Mouse (Mus musculus) frontal cortex, adult 2 months (tissue): ENCODE data around the gene Ern1. TPM values are rescaled to one million over a fixed set of nuclear protein-coding genes. Genes with fewer than 3 reads are reported as not detected.

Source experiments
- DNase-seq, 2 experiments: peaks; one replicate each; pipeline ENCODE4 v3.0.0; 2022; ENCODE audit warnings: low spot score in 1 of 2; ENCODE audit errors: extremely low spot score in 1 of 2
- polyA plus RNA-seq: library from polyadenylated mRNA; depleted of rRNA; stranded (reverse); fragments of >200 nt; gene quantifications from 2 replicates; pipeline ENCODE4 v1.2.3, GENCODE M21; 2012; rRNA removed

Ern1 gene
- polyA plus RNA-seq, 1 experiment, result 7.7 TPM

DNA sequence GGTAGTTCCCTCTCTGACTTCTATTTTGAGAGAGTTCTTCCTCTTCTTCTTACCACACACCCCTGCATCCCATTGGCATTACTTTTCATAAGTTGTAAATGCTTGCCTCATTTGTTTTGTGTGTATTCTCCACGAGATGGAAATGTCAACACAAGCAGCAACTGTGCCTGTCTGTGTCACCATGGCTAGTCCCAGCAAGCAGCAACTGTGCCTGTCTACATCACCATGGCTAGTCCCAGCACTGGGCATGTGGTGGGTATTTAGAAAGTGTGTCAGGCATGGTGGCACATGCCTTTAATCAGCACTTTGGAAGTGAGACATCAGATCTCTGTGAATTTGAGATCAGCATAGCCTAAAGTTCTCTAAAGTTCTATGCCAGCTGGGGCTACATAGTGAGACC, 133.5 kb downstream of the Ern1 start:
- DNase-seq, result no peak

DNA sequence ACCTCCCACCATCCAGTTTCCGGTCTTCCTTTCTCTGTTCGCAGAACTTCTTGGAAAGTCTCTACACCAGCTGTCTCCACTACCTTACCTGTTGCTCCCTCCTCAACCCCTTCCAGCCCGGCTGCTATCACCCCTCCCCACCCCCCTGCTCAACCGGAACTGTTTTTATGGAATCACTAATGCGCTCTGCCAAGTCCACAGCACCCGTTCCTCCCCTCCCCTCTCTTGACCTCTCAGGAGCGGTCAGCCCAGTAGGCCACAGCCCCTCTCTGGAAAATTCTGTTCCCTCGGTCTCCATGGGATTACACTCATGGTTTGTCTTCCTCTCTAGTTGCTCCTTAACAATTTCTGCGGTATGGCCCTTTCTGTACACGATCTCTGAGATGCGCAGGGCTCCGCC, 134.5 kb downstream of the Ern1 start, which contains the start of gene Scn4a:
TSS of gene Scn4a (minus strand) at position 101 of the 400 bp plus-strand sequence.
- DNase-seq, result no peak

DNA sequence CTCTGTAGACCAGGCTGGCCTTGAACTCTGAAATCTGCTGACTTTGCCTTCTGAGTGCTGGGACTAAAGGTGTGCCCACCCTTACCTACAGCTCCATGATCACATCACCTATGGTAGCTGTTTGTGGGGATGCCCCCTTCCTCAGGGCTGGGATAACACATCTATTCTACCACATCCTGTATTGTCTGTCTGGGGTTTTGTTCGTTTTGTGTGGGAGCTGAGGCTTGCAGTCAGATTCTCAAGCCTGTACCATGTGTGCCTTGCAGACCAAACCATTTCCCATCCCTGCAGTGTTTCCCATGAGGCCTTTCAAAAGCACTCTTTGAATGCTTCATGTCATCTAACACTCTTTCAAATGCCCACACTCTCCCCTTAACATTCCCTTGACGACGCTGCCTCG, 135.7 kb downstream of the Ern1 start:
- no peak for DNase-seq

DNA sequence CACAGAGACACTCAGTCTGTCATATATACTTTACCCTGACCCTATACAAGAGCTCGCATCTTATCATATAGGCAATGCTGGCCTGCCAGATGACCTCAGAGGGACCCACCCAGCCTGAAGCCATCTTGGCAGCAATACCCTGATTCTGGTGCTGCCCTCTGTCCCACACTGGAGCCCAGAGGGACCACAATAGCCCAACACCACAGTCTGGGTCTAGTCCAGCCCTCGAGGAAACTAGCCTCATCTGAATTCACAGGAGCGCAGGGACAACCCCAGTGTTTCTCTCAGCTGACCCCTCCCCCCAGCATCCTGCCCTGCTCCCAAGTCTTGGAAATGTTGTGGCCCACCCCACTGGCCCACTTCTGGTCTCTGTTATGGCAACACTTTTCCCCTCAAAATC, 136.4 kb downstream of the Ern1 start:
- DNase-seq, result no peak

DNA sequence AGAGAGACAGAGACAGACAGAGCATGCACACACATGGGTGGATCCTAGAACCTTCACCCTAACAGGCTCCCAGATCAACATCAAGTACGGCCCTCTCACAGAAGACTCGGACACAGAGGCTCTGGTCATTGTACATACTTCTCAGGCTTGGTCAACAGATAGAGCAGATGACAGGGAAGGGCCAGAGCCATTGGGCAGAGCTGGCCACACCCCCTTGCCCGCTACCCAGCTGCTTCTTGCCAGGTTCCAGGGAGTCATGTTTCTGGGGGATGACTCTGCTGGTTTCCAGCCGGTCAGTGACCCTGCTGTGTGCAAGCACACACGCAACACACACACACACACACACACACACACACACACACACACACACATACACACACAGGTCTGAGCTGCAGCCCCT, 136.8 kb downstream of the Ern1 start:
- no peak for DNase-seq

DNA sequence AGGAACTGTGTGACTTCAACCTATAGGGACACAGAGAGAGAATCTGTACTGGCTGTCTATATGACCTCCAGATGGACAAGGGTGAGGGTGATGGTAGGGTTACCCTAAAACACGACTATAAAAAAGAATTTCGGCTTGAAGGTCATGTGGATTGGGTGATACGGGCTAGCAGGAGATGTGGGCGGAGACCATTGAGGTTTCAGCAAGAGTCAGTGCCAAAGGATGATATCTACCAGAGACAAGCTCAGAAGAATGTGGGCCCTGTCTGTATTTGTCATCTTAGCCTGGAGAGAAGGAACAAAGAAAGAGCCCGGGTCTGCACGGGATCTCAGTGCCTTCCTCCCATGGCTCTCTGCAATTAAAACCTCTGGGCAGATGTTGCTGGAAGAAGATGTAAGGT, 137.9 kb downstream of the Ern1 start:
- DNase-seq, result no peak

DNA sequence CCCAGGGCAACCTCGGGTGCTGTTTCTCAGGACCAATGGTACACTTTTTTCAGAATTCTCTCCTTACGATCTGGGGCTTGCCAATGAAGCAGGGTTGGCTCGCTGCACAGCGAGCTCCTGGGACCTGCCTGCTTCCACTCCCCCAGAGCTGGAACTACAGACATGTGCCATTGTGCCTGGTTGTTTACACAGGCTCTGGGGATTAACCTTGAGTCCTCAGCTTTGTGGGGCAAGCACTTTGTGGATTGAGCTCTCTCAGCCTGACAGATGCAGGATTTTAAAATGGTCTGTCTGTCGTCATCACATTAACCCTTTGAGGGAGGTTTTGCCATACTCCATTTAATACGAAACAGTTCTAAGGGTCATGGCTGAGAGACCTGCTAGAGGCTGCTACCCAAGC, 142.7 kb downstream of the Ern1 start:
- DNase-seq, result no peak

Other genes starting within 250 kb of the Ern1 start
- 23.7 and 28.1 TPM in 2 replicates for gene Ftsj3, start 231.8 kb downstream of the Ern1 start, polyA plus RNA-seq
- gene Psmc5, start 231.7 kb downstream of the Ern1 start, polyA plus RNA-seq, result 229 and 247 TPM in 2 replicates
- gene Smarcd2, start 214.9 kb downstream of the Ern1 start, polyA plus RNA-seq, result 32.1 and 33.5 TPM in 2 replicates
- gene Tcam1, start 211.2 kb downstream of the Ern1 start, polyA plus RNA-seq, result 0.23 and 0.28 TPM in 2 replicates
- 2.1 TPM in 1 of 2 replicates, not detected in the other for gene Gh, start 186.0 kb downstream of the Ern1 start, polyA plus RNA-seq
- 0.50 and 0.86 TPM in 2 replicates for gene Cd79b, start 173.1 kb downstream of the Ern1 start, polyA plus RNA-seq
- gene Scn4a, start 134.6 kb downstream of the Ern1 start, polyA plus RNA-seq, result 0.04 and 0.29 TPM in 2 replicates
- 0.15 TPM in 1 of 2 replicates, not detected in the other for gene Prr29, start 122.4 kb downstream of the Ern1 start, polyA plus RNA-seq
- 7.6 and 9.4 TPM in 2 replicates for gene Icam2, start 99.8 kb downstream of the Ern1 start, polyA plus RNA-seq
- 57.7 and 59.8 TPM in 2 replicates for gene Tex2, start 125.6 kb upstream of the Ern1 start, polyA plus RNA-seq